Mouse (Mus musculus) heart, embryonic 11.5 days (tissue): ENCODE results near the gene Ptpn6. TPM values are rescaled to one million over a fixed set of nuclear protein-coding genes. Genes with fewer than 3 reads are reported as not detected.

ENCODE experiments used
- ATAC-seq: fragments of 200-750 bp; cut with Nextera tagmentation; replicated peaks from 2 replicates; pipeline ENCODE4 v1.8.0; 2017; ENCODE audit warnings: moderate library complexity; ENCODE audit not compliant: insufficient number of reproducible peaks, low FRiP score, low TSS enrichment
- H3K27ac ChIP-seq: fragments of 300-500 bp; sonication (generic); 2 replicates; pipeline ENCODE4 v1.5.1; 2014; ENCODE audit warnings: mild to moderate bottlenecking, low read depth, low read length
- H3K27me3 ChIP-seq: fragments of 300-500 bp; sonication (generic); 2 replicates; pipeline ENCODE4 v1.6.1; 2014; ENCODE audit warnings: mild to moderate bottlenecking, low read length, mixed read lengths; ENCODE audit not compliant: control insufficient read depth, insufficient read depth
- H3K36me3 ChIP-seq: fragments of 300-500 bp; sonication (generic); 2 replicates; pipeline ENCODE4 v1.6.1; 2014; ENCODE audit warnings: mild to moderate bottlenecking, low read length, moderate library complexity, mixed read lengths; ENCODE audit not compliant: control insufficient read depth, insufficient read depth
- H3K4me1 ChIP-seq: fragments of 300-500 bp; sonication (generic); 2 replicates; pipeline ENCODE4 v1.6.1; 2014; ENCODE audit warnings: low read length; ENCODE audit not compliant: control insufficient read depth, insufficient read depth
- H3K4me2 ChIP-seq: fragments of 300-500 bp; sonication (generic); 2 replicates; pipeline ENCODE4 v1.6.1; 2014; ENCODE audit warnings: mild to moderate bottlenecking, moderate library complexity
- H3K4me3 ChIP-seq: fragments of 300-500 bp; sonication (generic); 2 replicates; pipeline ENCODE4 v1.5.1; 2014; ENCODE audit warnings: low read depth, low read length
- H3K9ac ChIP-seq: fragments of 300-500 bp; sonication (generic); 2 replicates; pipeline ENCODE4 v1.6.1; 2014; ENCODE audit warnings: mild to moderate bottlenecking, low read depth, low read length, moderate library complexity
- H3K9me3 ChIP-seq: fragments of 300-500 bp; sonication (generic); replicated peaks from 2 replicates; pipeline ENCODE4 v1.6.1; 2016; ENCODE audit warnings: low read length; ENCODE audit not compliant: control insufficient read depth
- WGBS: fragments of 180-500 bp; shearing (Covaris S2); extraction: QIAGEN DNeasy Blood & Tissue Kit; methylation state at CpG from one replicate; pipeline ENCODE4 v1.1.7; 2014; ENCODE audit not compliant: insufficient replicate concordance; 5-methylcytosine and 5-hydroxymethylcytosine counted together
- polyA plus RNA-seq: library from polyadenylated mRNA; unstranded; fragments of >200 nt; fragmentation: Nextera tagmentation; extraction: Ambion mirVana; gene quantifications from 2 replicates; pipeline ENCODE4 v1.2.1, GENCODE M21; 2014

Gene Ptpn6
- polyA plus RNA-seq, 1 experiment from 2014 or later = 4.8 TPM

DNA sequence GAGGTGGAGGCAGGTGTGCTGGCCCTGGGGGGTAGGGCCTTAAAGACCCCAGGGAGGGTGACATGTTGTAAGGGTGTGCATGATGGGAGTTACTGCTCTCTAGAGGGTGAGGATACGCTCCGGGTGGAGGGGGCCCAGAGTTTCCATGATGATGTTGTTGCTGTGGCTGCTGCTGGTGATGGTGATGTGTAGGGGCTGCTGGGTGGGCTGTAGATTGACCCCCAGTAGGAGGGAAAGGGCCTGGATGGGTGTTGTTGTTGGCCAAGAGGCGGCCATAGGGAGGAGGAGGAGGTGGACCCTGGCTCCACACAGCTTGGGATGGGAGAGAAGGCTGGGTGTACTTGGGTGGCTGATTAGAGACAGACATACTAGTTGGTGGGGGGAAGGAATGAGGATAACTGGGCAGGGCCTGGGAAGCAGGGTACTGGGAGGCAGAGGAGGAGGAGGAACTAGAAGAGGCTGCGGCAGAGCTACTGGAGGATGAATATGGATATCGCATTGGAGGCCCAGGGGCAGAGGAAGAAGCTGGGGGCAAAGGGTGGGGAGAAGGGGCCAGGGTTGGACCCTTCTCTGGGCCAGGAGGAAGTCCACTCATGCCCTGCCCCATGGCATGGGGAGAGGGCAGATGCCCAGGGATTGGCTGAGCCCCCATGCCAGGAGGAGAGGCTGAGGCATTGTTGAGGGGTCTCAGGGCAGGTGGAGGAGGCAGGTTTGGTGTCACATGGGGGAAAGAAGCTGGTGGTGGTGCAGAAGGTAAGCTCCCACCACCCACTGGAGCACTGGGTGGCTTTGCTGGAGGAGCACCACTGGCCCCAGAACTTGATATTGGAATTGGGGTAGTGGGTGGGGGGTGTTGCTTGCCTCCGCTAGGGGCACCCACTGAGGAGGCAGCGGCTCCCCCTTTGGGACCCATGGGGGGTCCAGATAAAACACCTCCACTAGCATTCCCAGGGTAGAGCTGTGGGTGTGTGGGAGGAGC, 8.4 kb upstream of the Ptpn6 start:
- peak overlapping the region; percentile 99 for H3K4me2 ChIP-seq
- peaks cover 11% of the 10 kb centered on the region for H3K36me3 ChIP-seq
- ATAC-seq = no peak
- no peaks in the 10 kb centered on the region for H3K9me3 ChIP-seq
- H3K4me1 ChIP-seq = peaks cover 13% of the 10 kb centered on the region
- peak overlapping the region; percentile 30; the same call in 1 of the 2 replicates for H3K9ac ChIP-seq
- H3K27me3 ChIP-seq = no peaks in the 10 kb centered on the region
- H3K4me3 ChIP-seq = no peak overlapping the region
- no peak overlapping the region for H3K27ac ChIP-seq
- 81% methylated on average over 7 of the region's 7 CpGs for WGBS

GRCm38 (mm10) chr6:124746296-124746605, 7.7 kb upstream of the Ptpn6 start:
- WGBS = 20% methylated on average over 8 of the region's 8 CpGs
- H3K27ac ChIP-seq = peak overlapping the region; percentile 87; the same call in 1 of the 2 replicates
- peaks cover 16% of the 10 kb centered on the region for H3K4me1 ChIP-seq
- H3K4me3 ChIP-seq = peak overlapping the region; percentile 75
- H3K4me2 ChIP-seq = peak overlapping the region; percentile 99
- ATAC-seq = no peak
- peak overlapping the region; percentile 96 for H3K9ac ChIP-seq
- H3K9me3 ChIP-seq = no peaks in the 10 kb centered on the region
- H3K36me3 ChIP-seq = peaks cover 11% of the 10 kb centered on the region
- no peaks in the 10 kb centered on the region for H3K27me3 ChIP-seq

- Histone ChIP-seq H3K27me3 (no peaks in the 10 kb centered on the region), H3K4me1 (peaks cover 16% of the 10 kb centered on the region), H3K4me2 (peak overlapping the region; percentile 99), H3K9me3 (no peaks in the 10 kb centered on the region), H3K9ac (peak overlapping the region; percentile 96), H3K27ac (peak overlapping the region; percentile 87), H3K4me3 (peak overlapping the region; percentile 75), H3K36me3 (peaks cover 11% of the 10 kb centered on the region)
- 1% methylated on average over 85 of the region's 85 CpGs for WGBS
- peak; percentile 82 for ATAC-seq
These were observed 7.2 kb upstream of the Ptpn6 start for GRCm38 (mm10) chr6:124745490-124746295.

DNA sequence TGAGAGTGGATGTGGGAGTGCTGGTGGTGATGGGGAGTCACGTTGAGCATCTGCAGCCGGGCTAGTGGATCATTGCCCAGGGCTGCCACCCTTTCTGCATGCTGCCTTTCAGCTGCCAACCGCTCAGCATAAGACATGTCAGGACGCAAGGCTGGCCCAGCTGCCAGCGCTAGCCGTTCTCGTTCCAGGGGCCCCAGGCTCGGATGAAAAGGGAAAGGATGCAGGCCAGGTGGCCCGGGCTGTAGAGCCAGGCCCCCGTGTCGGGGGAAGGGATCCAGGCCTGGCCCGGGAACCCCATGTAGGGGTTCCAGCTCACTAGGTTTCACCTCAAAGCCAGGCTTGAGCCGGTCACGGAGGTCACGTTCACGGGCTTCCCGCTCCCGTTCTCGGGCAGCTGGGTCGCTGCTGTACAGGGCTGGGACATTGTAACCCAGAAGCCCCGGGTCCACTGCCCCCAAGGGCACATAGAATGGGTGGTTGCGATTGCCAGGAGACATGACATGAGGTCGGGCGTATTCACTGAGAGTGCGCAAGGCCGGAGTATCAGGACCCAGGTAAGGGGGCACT, 6.3 kb upstream of the Ptpn6 start:
- 69% methylated on average over 26 of the region's 26 CpGs for WGBS
- peaks cover 11% of the 10 kb centered on the region for H3K36me3 ChIP-seq

GRCm38 (mm10) chr6:124743647-124744046, 5.1 kb upstream of the Ptpn6 start:
- no peak overlapping the region for H3K4me3 ChIP-seq
- no peak overlapping the region for H3K4me2 ChIP-seq
- peaks cover 6% of the 10 kb centered on the region for H3K36me3 ChIP-seq
- H3K9me3 ChIP-seq = no peaks in the 10 kb centered on the region
- H3K9ac ChIP-seq = no peak overlapping the region
- WGBS = 85% methylated on average over 8 of the region's 8 CpGs
- no peak for ATAC-seq
- H3K27ac ChIP-seq = no peak overlapping the region
- H3K27me3 ChIP-seq = no peaks in the 10 kb centered on the region
- peaks cover 28% of the 10 kb centered on the region for H3K4me1 ChIP-seq

More for the DNA sequence above, 6.3 kb upstream of the Ptpn6 start:
- peaks cover 18% of the 10 kb centered on the region for H3K4me1 ChIP-seq
- peak overlapping the region; percentile 96 for H3K9ac ChIP-seq
- H3K9me3 ChIP-seq = no peaks in the 10 kb centered on the region
- H3K27ac ChIP-seq = peak overlapping the region; percentile 55
- H3K4me2 ChIP-seq = peak overlapping the region; percentile 99
- peak overlapping the region; percentile 75 for H3K4me3 ChIP-seq
- H3K27me3 ChIP-seq = no peaks in the 10 kb centered on the region
- ATAC-seq = no peak

DNA sequence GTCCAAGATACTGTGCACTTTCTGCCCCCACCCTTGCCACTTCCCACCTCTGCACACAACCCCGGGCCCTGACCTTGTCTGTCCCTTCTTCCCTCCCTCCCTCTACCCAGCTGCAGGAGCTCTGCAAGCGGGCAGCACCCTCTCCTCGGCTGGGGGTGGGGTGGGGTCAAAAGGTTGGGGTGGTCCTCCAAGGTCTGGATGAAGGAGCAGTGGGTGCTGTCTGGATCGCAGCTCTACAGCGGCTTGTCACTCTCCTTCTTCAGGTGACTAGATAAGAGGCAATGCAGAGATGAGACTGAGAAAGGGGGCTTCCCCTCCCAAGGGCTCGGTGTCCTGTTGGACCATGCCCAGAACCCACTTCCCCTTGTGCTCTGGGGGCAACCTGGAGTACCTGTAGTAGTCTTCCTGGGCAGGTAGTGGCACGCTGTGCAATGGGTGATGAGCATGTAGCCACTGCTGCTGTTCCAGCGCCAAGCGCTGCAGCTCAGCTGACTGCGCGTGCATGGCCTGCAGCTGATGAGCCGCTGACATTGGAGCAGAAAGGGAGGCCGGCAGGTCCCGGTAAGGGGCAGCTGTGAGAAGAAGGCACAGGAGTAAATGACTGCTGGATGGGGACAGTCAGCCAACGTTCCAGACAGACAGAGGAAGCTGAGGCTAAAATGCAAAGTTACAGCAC, 4.5 kb upstream of the Ptpn6 start:
- no peak overlapping the region for H3K27ac ChIP-seq
- peaks cover 6% of the 10 kb centered on the region for H3K36me3 ChIP-seq
- 83% methylated on average over 15 of the region's 15 CpGs for WGBS
- ATAC-seq = no peak
- no peak overlapping the region for H3K4me3 ChIP-seq
- H3K9me3 ChIP-seq = no peaks in the 10 kb centered on the region
- H3K27me3 ChIP-seq = no peaks in the 10 kb centered on the region
- H3K9ac ChIP-seq = 0 out of 2 replicates have a peak overlapping the region, but pooled peaks have one; percentile 22
- peaks cover 30% of the 10 kb centered on the region for H3K4me1 ChIP-seq
- no peak overlapping the region for H3K4me2 ChIP-seq

- 77% methylated on average over 3 of the region's 3 CpGs for WGBS
- no peak for ATAC-seq
- H3K4me2 ChIP-seq = peak overlapping the region; percentile 90
- H3K9ac ChIP-seq = peak overlapping the region; percentile 92
- peaks cover 30% of the 10 kb centered on the region for H3K4me1 ChIP-seq
- H3K4me3 ChIP-seq = peak overlapping the region; percentile 61
- H3K27me3 ChIP-seq = no peaks in the 10 kb centered on the region
- H3K9me3 ChIP-seq = no peaks in the 10 kb centered on the region
- H3K36me3 ChIP-seq = peaks cover 3% of the 10 kb centered on the region; the same call in 1 of the 2 replicates
- H3K27ac ChIP-seq = peak overlapping the region; percentile 99
These were observed 3.3 kb upstream of the Ptpn6 start for GRCm38 (mm10) chr6:124741842-124742241.
